Mouse (Mus musculus): ENCODE results near the gene Znrd1.

- no peak for TF ChIP-seq POLR2A (IDR thresholded peaks at IDR 0.05; ENCODE audit: insufficient read length, low read depth)
- TF ChIP-seq TCF3 (IDR thresholded peaks at IDR 0.05; ENCODE audit: insufficient read length, low read depth), result no peak
- no peak for TF ChIP-seq TCF12 (IDR thresholded peaks at IDR 0.05; ENCODE audit: insufficient read depth, poor library complexity, severe bottlenecking)
- no peak for TF ChIP-seq MYOG (IDR thresholded peaks at IDR 0.05; ENCODE audit: control insufficient read depth in 1 of 3, insufficient read depth in 1 of 3, insufficient read length in 2 of 3, low read depth in 2 of 3)
- no peak for TF ChIP-seq E2F4 (IDR thresholded peaks at IDR 0.05; ENCODE audit: insufficient read depth)
- TF ChIP-seq MAX (IDR thresholded peaks at IDR 0.05; ENCODE audit: low read depth), result no peak
- TF ChIP-seq MYOD1 (IDR thresholded peaks at IDR 0.05; ENCODE audit: control insufficient read depth in 1 of 3, insufficient read length in 2 of 3, low read depth in 2 of 3), result no peak
- TF ChIP-seq USF1 (IDR thresholded peaks at IDR 0.05; ENCODE audit: low read depth), result no peak
- TF ChIP-seq POLR2AphosphoS2 (IDR thresholded peaks at IDR 0.05; ENCODE audit: insufficient read length, low read depth), result no peak
- TF ChIP-seq CEBPB (IDR thresholded peaks at IDR 0.05; ENCODE audit: insufficient read depth, poor library complexity, severe bottlenecking), result no peak
- TF ChIP-seq REST (IDR thresholded peaks at IDR 0.05; ENCODE audit: insufficient read depth, insufficient read length), result no peak
- no peak for TF ChIP-seq SRF (IDR thresholded peaks at IDR 0.05; ENCODE audit: control insufficient read depth, insufficient read length, low read depth)
Measured at GRCm38 (mm10) chr17:36927496-36928120, 30.8 kb downstream of the Znrd1 start.
